Mouse (Mus musculus) small intestine, adult 2 months (tissue): ENCODE measurements around the gene Sik1.

Experiments
- CTCF ChIP-seq: fragments of 200-500 bp; IDR thresholded peaks from 2 replicates; pipeline ENCODE4 v1.5.1; 2012; ENCODE audit warnings: low read depth, mild to moderate bottlenecking, control low read depth, inconsistent platforms, low read length, moderate library complexity, mixed read lengths; ENCODE audit not compliant: insufficient replicate concordance, insufficient read length; ENCODE audit errors: extremely low read depth
- POLR2A ChIP-seq: fragments of 200-500 bp; IDR thresholded peaks from 2 replicates; pipeline ENCODE4 v1.6.1; 2012; ENCODE audit warnings: low read depth, mild to moderate bottlenecking, control low read depth, inconsistent platforms, low read length, moderate library complexity

GRCm38 (mm10) chr17:31835528-31836263 is 19.9 kb downstream of the Sik1 start:
- TF ChIP-seq POLR2A (no peak), CTCF (no peak)
